Mouse (Mus musculus): ENCODE data around the gene Kcnj11.

The Kcnj11 gene

DNA sequence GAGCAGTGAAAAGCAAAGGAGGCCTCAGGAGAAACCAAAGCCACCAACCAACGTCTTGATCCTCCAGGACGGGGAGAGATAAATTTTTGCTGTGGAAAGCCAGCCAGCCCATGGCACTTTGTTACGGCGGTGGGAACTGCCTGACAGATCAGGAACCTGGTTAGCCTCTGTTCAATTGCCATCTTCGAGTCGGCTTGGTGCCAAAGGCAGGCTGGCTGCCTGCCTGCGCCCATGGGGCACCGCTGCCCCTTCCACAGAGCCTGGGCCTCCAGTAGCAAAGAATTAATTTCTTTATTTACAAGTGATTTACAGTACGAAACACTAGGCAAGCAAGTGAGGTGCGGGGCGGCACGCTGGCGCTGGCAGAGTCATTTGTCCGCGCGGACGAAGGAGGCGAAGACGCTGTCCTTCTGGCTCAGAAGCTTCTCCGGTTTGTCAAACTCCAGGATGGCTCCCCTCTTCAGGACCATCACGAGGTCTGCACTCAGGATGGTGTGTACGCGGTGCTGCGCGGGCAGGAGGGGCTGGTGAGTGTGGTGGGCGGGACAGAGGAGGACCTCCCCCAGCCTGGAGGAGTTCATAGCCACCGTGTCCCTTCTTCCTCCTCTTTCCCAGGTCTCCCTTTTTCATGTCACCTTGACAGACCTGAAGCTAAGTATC, 3.8 kb upstream of the Kcnj11 start:
- no peak for DNase-seq (ENCODE audit: low spot score)

DNA sequence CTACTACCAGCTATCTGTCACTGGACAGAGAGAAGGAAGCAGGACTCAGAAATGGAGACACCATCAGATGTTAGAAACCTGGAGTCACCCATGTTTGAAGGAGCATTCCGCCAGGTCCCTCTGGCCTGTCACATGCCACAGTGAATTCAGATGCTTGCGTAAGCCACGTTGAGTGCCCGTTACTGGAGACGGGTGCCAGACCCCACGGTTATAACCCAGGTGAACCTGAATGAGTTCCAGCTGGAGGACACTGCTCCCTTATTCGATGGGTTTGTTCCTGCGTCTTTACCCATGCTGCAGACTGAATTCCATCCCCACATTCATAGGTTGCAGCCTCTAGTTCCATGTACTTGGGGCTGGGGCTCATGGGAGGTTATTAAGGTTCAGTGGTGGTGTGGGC, 3.2 kb upstream of the Kcnj11 start:
- no peak for DNase-seq (ENCODE audit: low spot score)

DNA sequence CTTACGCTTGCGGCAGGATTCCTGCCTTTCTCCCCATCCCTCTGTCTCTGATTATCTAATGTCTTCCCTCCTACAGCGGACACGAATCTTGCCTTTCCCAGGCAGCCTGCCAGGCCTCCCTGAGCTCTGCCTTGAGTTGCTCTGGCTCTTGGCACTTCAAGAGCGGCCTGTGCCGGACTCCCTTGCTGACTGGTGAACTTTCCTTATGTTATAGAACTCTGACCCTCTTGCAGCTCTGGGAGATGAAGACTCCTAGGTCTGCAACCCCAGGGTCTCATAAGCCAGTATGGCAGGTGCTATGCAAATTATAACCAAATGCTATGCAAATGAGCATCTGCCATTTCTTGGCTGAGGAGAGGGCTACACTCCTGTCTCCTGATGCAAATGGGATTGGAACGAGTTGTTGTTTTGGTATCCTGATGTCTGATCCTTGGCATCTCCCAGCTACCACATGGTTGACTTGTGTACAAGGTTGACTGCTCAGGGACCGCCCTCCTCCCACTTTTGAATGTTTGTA, 2.6 kb upstream of the Kcnj11 start:
- no peak for DNase-seq (ENCODE audit: low spot score)

DNA sequence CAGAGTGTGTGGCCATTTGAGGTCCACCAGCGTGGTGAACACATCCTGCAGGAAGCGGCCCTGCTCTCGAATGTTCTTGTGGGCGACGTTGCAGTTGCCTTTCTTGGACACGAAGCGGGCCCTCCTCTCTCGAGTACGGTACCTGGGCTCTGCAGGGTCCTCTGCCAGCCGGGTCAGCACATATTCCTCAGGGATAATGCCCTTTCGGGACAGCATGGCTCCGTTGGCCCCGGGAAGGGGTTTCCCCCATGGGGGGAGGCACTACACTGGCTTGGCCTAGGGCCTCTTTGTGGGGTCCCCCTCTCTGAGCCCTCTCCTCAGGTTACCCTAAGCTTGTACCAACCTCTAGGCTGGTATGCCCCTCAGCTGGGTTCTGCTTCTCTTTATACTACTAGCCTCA, 882 bp downstream of the Kcnj11 start:
- no peak for DNase-seq (ENCODE audit: low spot score)

DNA sequence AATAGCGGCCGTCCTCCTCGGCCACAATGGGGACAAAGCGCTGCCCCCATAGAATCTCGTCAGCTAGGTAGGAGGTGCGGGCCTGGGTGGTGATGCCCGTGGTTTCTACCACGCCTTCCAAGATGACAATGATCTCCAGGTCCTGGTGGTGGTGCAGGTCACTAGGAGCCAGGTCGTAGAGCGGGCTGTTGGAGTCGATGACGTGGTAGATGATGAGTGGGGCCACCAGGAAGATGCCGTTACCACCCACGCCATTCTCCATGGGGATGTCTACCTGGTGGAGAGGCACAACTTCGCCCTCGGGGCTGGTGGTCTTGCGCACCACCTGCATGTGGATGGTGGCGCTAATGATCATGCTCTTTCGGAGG, 1.7 kb downstream of the Kcnj11 start:
- no peak for DNase-seq (ENCODE audit: low spot score)

DNA sequence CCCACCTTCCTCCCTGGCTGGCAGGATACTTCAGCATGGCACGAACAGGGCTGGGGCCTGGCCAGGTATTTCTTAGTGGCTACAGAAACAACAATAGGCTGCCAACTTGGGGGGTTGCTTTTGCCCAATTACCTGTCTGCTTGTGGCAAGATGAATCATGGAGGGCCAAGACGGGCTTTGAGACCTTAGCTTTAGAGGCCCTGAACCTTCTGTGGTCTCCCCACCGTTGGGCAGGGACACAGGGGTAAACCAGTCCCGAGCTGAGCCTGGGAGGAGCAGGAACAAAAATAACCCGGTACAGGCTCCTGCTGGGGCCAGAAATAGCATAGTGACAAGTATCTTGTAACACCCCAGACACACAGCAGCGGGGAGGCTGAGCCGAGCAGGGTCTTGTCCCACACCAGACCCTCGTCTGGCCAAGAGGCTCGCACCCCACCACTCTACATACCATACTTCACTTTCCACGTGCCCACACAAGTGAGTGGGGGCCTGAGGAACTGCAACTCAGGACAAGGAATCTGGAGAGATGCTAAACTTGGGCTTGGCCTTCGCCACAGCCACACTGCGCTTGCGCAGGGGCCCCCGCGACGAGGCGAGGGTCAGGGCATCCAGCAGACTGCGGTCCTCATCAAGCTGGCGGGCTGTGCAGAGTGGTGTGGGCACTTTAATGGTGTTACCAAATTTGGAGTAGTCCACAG, 2.2 kb downstream of the Kcnj11 start:
- no peak for DNase-seq (ENCODE audit: low spot score)

DNA sequence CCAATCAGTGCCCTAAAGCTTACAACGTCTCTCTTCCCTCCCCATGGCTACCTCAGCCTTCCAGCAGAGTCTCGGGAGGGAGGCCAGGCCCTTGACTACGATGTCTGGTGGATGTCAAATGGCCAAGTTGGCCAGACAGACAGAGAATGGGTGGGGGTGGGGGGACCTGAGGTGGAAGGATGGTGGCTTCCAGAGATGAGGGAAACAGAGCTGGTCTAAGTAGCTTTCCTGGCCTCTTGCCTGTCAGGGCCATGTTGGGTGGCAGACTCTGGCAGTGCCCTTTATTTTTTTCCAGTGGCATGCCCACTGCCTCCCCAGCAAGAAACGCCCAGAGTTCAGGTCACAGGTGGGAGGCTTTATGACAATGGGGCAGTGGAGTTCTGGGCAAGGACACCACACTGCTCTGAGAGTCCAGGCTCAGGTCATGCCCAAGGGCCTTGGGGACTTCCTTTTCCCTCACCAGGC, 3.2 kb downstream of the Kcnj11 start:
- no peak for DNase-seq (ENCODE audit: low spot score)

DNA sequence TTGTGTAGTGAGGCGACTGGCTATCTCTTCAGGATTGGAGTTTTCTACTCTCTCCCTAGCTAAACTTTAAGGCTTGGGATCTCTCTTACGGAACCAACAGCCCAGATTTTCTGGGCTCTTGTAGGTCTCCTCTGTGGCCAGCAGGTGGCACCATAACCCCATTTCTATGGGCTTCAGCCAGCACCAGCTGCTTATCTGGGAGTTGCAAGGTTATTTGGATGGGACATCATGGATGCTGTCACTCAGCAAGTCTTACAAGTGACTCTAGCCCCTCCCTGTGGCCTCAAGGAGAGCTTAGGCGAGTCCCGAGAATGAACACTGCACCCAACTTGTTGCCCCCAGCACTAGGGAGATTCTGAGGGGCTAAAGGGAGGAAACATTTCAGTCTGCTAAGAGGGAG, 4.4 kb downstream of the Kcnj11 start:
- DNase-seq (ENCODE audit: low spot score): peak; percentile 61

DNA sequence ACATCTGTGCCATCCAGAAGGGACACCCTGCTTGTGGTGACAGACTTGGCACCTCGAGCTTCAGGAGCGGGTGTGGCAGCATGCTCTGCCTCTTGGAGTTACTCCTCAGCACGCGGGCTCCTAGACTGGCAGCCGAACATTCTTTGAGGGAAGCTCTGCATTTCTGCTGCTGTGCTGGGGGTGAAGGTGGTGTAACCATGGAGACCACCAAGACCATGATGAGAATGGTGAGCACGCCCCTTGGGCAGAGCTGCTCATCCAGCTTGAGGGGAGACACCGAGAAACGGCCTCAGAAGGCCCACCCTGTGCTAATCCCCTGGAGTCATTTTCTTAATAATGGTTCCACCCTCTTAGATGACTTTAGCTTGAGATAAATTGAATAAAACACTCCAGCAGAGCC, 7.8 kb downstream of the Kcnj11 start:
- no peak for DNase-seq (ENCODE audit: low spot score)

DNA sequence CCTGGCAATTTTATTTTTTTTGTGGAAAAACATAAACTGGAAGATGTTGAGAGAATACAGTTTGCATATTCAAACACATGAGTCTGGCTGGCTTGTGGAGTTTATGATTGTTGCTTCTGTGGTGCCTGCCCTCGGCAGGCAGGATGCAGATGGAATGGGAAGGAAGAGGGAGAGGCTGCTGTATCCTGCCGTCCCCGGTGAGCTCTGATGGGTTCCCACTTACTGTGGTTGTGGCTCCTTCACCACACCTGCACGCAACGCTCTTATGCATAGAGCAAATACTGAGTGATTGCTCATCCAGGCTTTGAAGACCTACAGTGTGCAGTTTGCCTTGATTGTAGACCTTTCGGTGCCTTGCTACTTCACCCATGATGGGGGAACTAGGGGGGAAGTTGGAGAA, 12.3 kb downstream of the Kcnj11 start:
- DNase-seq (ENCODE audit: low spot score): no peak

DNA sequence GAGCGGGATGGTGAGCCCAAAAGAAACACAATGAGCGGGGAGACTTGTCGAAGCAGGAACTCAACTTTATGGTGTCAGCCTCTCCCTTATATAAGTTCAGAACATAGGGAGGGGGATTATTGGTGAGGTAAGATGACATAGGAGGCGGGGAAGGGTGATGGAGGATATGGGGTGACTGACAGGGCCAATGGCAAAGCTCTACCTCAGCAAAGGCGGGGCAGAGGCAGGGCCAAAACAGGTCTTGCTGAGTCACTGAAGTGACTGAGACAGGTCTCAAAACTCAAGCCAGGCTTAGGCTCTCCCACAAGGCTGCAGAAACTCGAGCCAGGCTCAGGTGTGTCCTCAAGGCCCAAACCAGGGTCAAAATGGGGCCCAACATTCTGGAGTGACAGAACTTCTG, 14.2 kb downstream of the Kcnj11 start:
- DNase-seq (ENCODE audit: low spot score): no peak

DNA sequence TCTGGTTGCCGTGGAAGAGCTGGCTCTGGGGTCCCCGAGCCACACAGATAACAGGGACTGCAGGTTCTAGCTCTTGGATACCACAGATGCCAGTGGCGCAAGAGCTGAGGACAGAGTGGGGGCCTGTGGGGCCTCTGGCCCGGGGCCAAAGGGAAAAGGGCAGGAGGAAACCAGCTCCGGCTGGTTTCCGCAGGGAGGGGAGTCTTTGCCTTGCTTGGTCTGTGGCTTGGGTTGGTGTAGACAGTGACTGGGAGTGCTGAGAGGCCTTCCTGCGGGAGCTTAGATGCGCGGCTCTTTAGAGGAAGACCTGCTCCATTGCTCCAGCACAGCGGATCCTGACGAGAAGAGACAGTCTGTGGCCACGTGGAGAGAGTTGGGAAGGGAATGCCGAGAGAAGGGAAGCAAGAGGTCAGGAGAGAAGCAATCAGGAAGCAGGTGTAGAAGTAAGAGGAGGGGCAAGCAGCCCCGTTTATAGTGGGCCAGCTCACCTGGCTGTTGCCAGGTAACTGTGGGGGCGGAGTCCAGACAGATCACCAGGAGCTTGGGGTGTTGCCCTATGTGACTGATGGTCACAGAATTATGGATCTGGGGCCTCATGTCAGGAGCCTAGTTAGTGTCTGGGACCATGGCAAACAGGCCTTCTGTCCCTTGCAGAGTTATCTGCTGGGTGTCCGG, 15.6 kb downstream of the Kcnj11 start:
- no peak for DNase-seq (ENCODE audit: low spot score)

DNA sequence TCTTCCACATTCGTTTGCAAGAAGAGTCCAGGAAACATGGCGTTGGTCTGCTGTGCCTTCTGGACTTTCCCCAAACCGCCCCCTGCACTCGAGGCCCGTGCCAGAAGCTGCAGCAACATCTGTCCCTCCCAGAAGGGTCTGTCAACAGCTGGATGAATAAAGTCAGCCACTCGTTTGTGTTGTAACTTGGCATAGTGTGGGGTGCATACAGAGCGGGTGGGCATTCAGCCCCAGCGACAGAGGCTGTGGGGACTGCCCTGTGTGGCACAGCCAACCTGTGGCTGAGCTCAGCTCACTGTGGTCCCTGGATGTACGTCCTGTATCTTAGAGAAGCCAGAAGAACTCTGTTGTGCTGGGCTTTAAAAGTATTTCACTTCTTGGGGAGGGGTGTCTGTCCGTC, 16.5 kb downstream of the Kcnj11 start:
- DNase-seq (ENCODE audit: low spot score): no peak

DNA sequence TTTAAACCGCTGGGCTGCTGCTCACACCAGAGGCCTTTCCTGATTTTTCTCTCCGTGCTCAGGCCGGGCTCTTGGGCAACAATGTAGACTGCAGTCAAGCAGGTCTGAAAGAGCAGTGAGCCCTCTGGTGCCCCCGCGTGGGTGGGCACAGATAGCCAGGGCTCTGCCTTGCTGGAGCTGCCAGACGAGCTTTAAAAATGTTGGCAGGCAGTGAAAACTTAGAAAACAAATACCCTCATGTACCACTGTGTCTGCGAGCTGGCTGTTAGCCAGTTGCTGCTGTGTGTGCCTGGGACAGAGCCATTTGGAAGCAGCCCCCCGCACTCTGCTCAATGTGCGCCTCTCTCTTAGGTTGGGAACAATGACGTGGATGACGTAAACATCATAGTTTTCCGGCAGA, 22.9 kb downstream of the Kcnj11 start:
- DNase-seq (ENCODE audit: low spot score): no peak

DNA sequence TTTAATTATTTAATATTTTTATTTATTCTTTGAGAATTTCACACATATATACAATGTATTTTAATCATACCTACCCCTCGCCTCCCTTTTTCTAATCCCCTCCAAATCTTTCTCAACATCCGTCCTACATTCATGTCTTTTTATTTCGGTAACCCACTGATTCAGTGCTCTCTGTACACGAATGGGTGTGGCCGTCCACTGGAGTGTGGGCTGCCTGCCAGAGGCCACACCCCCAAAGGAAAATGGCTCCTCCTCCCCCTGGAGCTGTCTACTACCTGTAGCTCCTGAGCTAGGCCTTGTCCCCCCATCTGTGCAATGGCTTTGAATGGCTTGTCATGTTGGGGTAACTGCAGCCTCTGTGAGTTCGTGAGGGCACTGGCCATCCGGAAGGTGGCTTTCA, 23.7 kb downstream of the Kcnj11 start:
- DNase-seq (ENCODE audit: low spot score): no peak

DNA sequence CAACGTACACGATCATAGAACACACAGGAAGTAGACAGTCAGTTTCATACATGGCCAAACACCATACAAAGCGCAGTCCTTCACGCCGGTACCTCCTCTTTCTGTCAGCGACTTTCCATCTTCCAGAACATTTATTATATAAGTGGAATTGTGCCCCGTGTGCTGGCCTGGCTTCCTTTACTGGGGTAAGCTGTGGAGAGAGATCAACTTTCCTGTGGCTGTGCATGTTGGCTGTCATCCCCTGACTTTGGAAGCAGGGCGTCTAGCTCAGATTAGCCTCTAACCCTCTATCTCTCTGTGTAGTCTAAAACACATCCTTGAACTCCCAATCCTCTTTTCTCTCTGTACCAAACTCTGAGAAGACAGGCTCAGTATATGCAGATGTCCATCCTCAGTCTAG, 31.7 kb downstream of the Kcnj11 start:
- no peak for DNase-seq (ENCODE audit: low spot score)

DNA sequence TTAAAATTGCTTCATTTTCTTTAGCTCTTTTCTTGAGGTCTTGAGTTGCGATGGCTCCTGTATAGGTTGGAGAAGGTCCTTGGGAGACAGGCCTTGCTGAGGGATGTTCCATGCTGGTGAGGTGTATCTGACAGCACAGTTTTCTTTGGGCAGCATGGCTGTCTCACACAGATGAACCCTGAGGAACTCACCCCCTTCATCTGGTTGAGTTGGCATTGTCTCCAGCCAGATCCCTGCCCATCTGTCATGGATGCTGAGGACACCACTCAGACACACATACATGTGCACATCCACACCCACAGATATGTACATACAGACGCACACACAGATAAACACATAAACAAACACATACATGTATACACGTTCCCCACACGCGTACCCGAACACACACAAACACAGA, 37.3 kb downstream of the Kcnj11 start:
- DNase-seq (ENCODE audit: low spot score): no peak

DNA sequence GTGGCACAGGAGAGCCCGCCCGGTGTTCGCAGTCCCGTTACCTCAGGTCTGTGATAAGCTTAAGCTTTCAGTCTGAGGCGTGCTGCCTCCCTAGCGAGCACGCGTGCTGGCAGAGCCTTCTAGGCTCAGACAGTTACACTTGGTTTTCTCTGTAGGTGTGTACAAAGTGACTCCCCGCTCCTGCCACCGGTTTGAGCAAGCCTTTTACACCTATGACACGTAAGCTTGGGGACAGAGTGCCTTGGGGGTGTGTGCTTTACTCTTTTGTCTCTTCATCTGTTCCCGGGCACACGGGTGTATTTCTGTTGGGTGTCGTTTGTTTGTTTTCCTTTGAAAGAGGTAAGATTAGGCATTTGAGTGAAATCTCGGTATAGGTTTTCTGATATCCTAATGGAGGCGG, 39.0 kb downstream of the Kcnj11 start:
- no peak for DNase-seq (ENCODE audit: low spot score)

DNA sequence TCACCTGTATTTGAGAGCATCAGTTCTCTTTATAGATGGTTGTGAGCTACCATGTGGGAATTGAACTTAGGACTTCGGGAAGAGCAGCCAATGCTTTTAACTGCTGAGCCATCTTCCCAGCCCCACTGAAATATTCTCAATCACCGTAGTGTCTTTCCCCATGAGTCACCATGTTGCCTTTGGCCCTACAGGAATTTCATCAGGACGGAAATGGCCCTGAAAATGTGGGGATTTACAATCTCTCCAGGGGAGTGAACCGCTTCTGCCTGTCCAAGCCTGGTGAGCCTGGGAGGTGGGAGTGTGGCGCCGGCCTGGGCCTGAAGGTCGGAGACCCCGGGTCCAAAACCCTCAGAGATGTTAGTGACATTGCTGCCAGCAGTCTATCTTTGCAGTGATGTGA, 39.9 kb downstream of the Kcnj11 start:
- DNase-seq (ENCODE audit: low spot score): no peak

DNA sequence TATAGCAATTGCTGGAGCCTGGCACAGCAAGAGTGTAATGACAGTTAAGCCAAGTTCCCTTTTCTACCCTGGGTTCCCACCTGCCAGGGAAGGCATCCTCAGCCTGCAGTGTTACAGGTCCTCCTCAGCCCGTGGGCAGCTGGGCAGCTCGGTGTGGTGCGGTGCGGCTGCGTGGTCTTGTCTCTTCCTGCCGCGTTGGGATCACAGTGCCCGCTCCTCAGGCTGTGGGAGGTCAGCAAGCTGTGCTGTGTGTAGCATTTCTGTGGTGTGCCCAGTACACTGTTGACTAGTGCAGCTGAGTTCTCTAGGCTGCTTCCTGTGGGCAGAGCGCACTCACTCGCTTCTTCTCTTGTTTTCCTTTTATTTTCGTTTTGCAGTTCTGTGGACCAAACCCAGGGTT, 41.7 kb downstream of the Kcnj11 start:
- DNase-seq (ENCODE audit: low spot score): no peak

DNA sequence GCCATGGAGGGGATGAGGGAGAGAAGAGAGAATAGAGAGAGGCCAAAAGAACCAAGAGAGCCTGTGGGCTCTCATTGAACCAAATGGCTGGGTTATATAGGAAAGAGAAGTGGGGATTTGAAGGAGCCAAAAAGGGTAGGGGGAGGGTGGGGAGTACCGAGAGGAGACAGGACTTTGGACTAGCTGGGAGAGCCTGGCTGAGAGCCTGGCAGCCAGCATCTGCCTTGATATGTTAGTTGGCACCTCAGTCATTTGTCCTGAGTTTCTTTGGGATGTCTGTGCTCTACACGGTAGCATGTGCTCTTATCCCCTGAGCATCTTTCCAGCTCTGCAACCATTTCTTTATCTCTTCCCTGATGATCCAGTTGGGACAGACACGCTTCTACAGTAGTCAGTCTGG, 47.0 kb downstream of the Kcnj11 start:
- no peak for DNase-seq (ENCODE audit: low spot score)

DNA sequence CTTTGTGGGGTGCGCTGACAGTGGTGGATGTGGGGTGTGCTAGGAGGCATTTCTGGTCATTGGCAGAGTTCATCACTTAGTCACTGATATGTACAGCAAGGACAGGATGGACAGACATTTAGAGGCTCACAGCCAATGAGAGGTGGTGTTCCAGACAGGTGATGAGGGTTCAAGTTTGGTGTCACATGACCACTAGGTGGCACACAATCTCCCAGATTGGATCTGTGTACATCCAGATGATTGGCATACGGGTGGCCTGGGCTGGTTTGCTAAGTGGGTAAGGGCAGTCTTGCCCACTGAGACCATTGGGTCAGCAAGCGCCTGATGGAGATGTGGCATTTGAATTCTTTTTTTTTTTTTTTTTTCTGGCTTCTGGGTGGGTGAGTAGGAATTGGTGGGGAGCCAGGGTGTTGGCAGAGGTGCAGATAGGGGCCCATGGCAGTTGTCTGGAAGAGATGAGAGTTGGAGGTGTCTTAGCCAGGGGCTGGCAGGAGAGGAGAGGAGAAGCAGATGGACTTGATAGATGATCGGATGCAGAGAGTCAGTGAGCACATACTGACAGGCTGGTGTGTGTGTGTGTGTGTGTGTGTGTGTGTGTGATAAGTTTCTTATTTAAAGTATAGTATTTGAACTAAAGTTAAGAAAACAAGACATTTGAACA, 48.3 kb downstream of the Kcnj11 start:
- DNase-seq (ENCODE audit: low spot score): no peak

DNA sequence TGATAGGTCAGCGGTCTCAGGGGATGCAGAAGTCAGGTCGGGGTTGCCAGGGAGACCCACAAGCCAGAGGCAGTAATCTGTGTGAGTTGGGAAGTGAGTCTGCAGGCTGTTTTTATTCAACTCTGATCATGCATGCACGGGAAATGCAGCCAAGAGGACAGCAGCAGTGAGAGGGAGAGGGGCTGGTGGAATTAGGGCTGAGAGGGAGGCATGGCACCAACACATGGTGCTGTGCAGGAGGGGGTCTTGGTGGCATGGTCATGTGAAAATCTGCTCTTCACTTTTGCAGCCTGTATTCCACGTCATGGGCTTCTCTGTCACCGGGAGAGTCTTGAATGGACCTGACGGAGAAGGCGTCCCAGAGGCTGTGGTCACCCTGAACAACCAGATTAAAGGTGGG, 50.6 kb downstream of the Kcnj11 start:
- no peak for DNase-seq (ENCODE audit: low spot score)
